Mouse (Mus musculus) CH12.LX (cell line): ENCODE measurements around the gene Psmd8. TPM values are rescaled to one million over a fixed set of nuclear protein-coding genes. Genes with fewer than 3 reads are reported as not detected.

ENCODE experiments used
- DNase-seq: peaks from one replicate; pipeline ENCODE4 v3.0.0-alpha.2; 2013; ENCODE audit errors: extremely low read depth
- H3K27ac ChIP-seq: 2 replicates; pipeline ENCODE4 v1.5.1; 2012; ENCODE audit warnings: low read depth, mild to moderate bottlenecking, control low read depth, moderate library complexity; ENCODE audit not compliant: insufficient read depth
- H3K27me3 ChIP-seq: replicated peaks from 2 replicates; pipeline ENCODE3; 2012; ENCODE audit warnings: inconsistent platforms
- H3K36me3 ChIP-seq, 2 experiments: replicated peaks in 1 of 2; 2 replicates each; pipeline versions ENCODE3 to v1.6.1; 2012; ENCODE audit warnings: inconsistent platforms in 1 of 2, low read length in 1 of 2, mild to moderate bottlenecking in 1 of 2, mixed read lengths in 1 of 2, moderate library complexity in 1 of 2; ENCODE audit not compliant: control insufficient read depth in 1 of 2, insufficient read depth in 1 of 2
- H3K4me1 ChIP-seq, 2 experiments: 2 replicates each; pipeline ENCODE4 v1.6.1; 2012; ENCODE audit warnings: inconsistent platforms in 1 of 2, moderate library complexity in 1 of 2; ENCODE audit not compliant: insufficient read depth in 2 of 2, control insufficient read depth in 1 of 2
- H3K4me2 ChIP-seq: 2 replicates; pipeline ENCODE4 v1.6.1; 2012; ENCODE audit warnings: low read depth, mild to moderate bottlenecking, control low read depth; ENCODE audit not compliant: poor library complexity, insufficient read depth, severe bottlenecking
- H3K4me3 ChIP-seq, 3 experiments: fragments of 150-350 bp in 1 of 3; sonication (generic) in 1 of 3; replicated peaks in 1 of 3; 2 replicates each; pipeline versions ENCODE3 to v1.5.1; 2011 to 2012; ENCODE audit warnings: low read depth in 2 of 3, low read length in 2 of 3, mild to moderate bottlenecking in 2 of 3, moderate library complexity in 2 of 3, control low read depth in 1 of 3, improper control_type of control experiment in 1 of 3, inconsistent platforms in 1 of 3, mixed read lengths in 1 of 3; ENCODE audit not compliant: poor library complexity in 1 of 3
- H3K79me2 ChIP-seq: replicated peaks from 2 replicates; pipeline ENCODE4 v1.6.1; 2012; ENCODE audit warnings: mild to moderate bottlenecking, moderate library complexity; ENCODE audit not compliant: control insufficient read depth, poor library complexity, insufficient read depth, severe bottlenecking; ENCODE audit errors: extremely low read depth
- H3K9ac ChIP-seq: 2 replicates; pipeline ENCODE4 v1.6.1; 2012; ENCODE audit warnings: low read depth, mild to moderate bottlenecking, control low read depth, moderate library complexity; ENCODE audit not compliant: insufficient read depth
- H3K9me3 ChIP-seq: replicated peaks from 2 replicates; pipeline ENCODE3; 2012; ENCODE audit warnings: low read length, inconsistent platforms, mixed read lengths
- BHLHE40 ChIP-seq: IDR thresholded peaks from 2 replicates; pipeline ENCODE4 v1.6.1; 2011; ENCODE audit warnings: mild to moderate bottlenecking, low read depth, low read length, improper control_type of control experiment
- CTCF ChIP-seq, 2 experiments: IDR thresholded peaks in 1 of 2; conservative IDR thresholded peaks in 1 of 2; 2 replicates each; pipeline ENCODE4 v1.5.1; 2011 to 2012; ENCODE audit warnings: low read depth in 2 of 2, low read length in 2 of 2, improper control_type of control experiment in 1 of 2, inconsistent platforms in 1 of 2, mild to moderate bottlenecking in 1 of 2, moderate library complexity in 1 of 2
- ELF1 ChIP-seq: IDR thresholded peaks from 2 replicates; pipeline ENCODE4 v1.6.1; 2014; ENCODE audit warnings: low read depth, mild to moderate bottlenecking, inconsistent platforms, low read length, improper control_type of control experiment
- EP300 ChIP-seq: IDR thresholded peaks from 2 replicates; pipeline ENCODE4 v1.6.1; 2011; ENCODE audit warnings: low read length, improper control_type of control experiment
- ETS1 ChIP-seq: conservative IDR thresholded peaks from 2 replicates; pipeline ENCODE4 v1.6.1; 2012; ENCODE audit warnings: low read depth, mild to moderate bottlenecking, inconsistent platforms, low read length, improper control_type of control experiment, moderate library complexity
- IRF4 ChIP-seq: IDR thresholded peaks from 2 replicates; pipeline ENCODE4 v1.6.1; 2014; ENCODE audit warnings: low read depth, mild to moderate bottlenecking, inconsistent platforms, low read length, improper control_type of control experiment
- JUN ChIP-seq: IDR thresholded peaks from 2 replicates; pipeline ENCODE4 v1.6.1; 2011; ENCODE audit warnings: low read depth, mild to moderate bottlenecking, low read length, improper control_type of control experiment, moderate library complexity; ENCODE audit not compliant: insufficient read depth
- MEF2A ChIP-seq: IDR thresholded peaks from 2 replicates; pipeline ENCODE4 v1.6.1; 2014; ENCODE audit warnings: low read depth, mild to moderate bottlenecking, inconsistent platforms, low read length, improper control_type of control experiment, borderline replicate concordance
- MXI1 ChIP-seq: IDR thresholded peaks from 2 replicates; pipeline ENCODE4 v1.6.1; 2011; ENCODE audit warnings: mild to moderate bottlenecking, low read depth, low read length, improper control_type of control experiment
- NELFE ChIP-seq: IDR thresholded peaks from 2 replicates; pipeline ENCODE4 v1.6.1; 2011; ENCODE audit warnings: low read depth, low read length, improper control_type of control experiment
- PAX5 ChIP-seq: IDR thresholded peaks from 2 replicates; pipeline ENCODE4 v1.6.1; 2012; ENCODE audit warnings: low read length, inconsistent platforms, mixed read lengths
- POLR2A ChIP-seq: IDR thresholded peaks from 2 replicates; pipeline ENCODE4 v1.6.1; 2011; ENCODE audit warnings: low read depth, mild to moderate bottlenecking, improper control_type of control experiment, low read length
- POLR2AphosphoS2 ChIP-seq: IDR thresholded peaks from 2 replicates; pipeline ENCODE4 v1.6.1; 2011; ENCODE audit warnings: low read depth, low read length, improper control_type of control experiment
- SIN3A ChIP-seq: IDR thresholded peaks from 2 replicates; pipeline ENCODE4 v1.6.1; 2012; ENCODE audit warnings: low read length, improper control_type of control experiment, inconsistent platforms
- TBP ChIP-seq: conservative IDR thresholded peaks from 2 replicates; pipeline ENCODE4 v1.6.1; 2011; ENCODE audit warnings: low read depth, low read length, improper control_type of control experiment
- TCF12 ChIP-seq: IDR thresholded peaks from 2 replicates; pipeline ENCODE4 v1.6.1; 2014; ENCODE audit warnings: low read depth, mild to moderate bottlenecking, inconsistent platforms, low read length, improper control_type of control experiment
- UBTF ChIP-seq: IDR thresholded peaks from 2 replicates; pipeline ENCODE4 v1.6.1; 2012; ENCODE audit warnings: low read depth, mild to moderate bottlenecking, inconsistent platforms, low read length, improper control_type of control experiment, moderate library complexity
- ZKSCAN1 ChIP-seq: IDR thresholded peaks from 2 replicates; pipeline ENCODE4 v1.6.1; 2012; ENCODE audit warnings: low read depth, inconsistent platforms, low read length, improper control_type of control experiment, borderline replicate concordance
- ZMIZ1 ChIP-seq: IDR thresholded peaks from 2 replicates; pipeline ENCODE4 v1.6.1; 2012; ENCODE audit warnings: low read depth, mild to moderate bottlenecking, inconsistent platforms, low read length, improper control_type of control experiment
- dilution Hi-C: fragments of 300-500 bp; cut with MboI; formaldehyde crosslinking; loops from 2 replicates; pipeline ENCODE4 v1.14.3; 2020; ENCODE audit warnings: low sequenced_read_pairs; ENCODE audit not compliant: extremely low pct_unique_long_range_greater_than_20kb, extremely low pct_ligation_motif_present
- in situ Hi-C: fragments of 300-500 bp; cut with MboI; formaldehyde crosslinking; loops from 3 replicates; pipeline ENCODE4 v1.14.3; 2019; ENCODE audit warnings: low sequenced_read_pairs, low pct_ligation_motif_present, low pct_unique_long_range_greater_than_20kb, mixed read lengths
- polyA plus RNA-seq: library from polyadenylated mRNA; unstranded; fragments of >175 nt; gene quantifications from 2 replicates; pipeline ENCODE4 v1.2.1, GENCODE M21; 2012; ENCODE audit warnings: low read depth; ENCODE audit not compliant: insufficient read length
- total RNA-seq, 2 experiments: library from RNA; depleted of rRNA; stranded (reverse); fragments of 300-350 nt in 1 of 2; fragments of >200 nt in 1 of 2; gene quantifications; 2 replicates each; pipeline ENCODE4 v1.2.3; 2012 to 2014

Gene Psmd8
- total and polyA plus RNA-seq, 3 experiments, result 308 to 479 (median 335) TPM

GRCm38 (mm10) chr7:29155838-29156782, 24.4 kb downstream of the Psmd8 start, which contains the start of gene Fam98c (continued):
- TF ChIP-seq MXI1, result peak; percentile 22; the same call in 1 of the 2 replicates
- TF ChIP-seq IRF4, result no peak
- TF ChIP-seq UBTF, result peak; percentile 79; the same call in 1 of the 2 replicates
- TF ChIP-seq TBP, result no peak
- TF ChIP-seq ELF1, result peak; percentile 59
- TF ChIP-seq ZMIZ1, result no peak
- TF ChIP-seq JUN, result no peak
- TF ChIP-seq CTCF (conservative IDR thresholded peaks at IDR 0.05 in 1 of 2, IDR thresholded peaks at IDR 0.05 in 1 of 2; ENCODE audit: low read depth in 2 of 2, low read length in 2 of 2), result peak in 1 of 2 experiments; percentile 25; a peak in 2 of 4 replicates
- TF ChIP-seq EP300, result no peak
- TF ChIP-seq PAX5, result no peak
- TF ChIP-seq SIN3A, result no peak

GRCm38 (mm10) chr7:29155196-29155837, 25.2 kb downstream of the Psmd8 start:
- in situ Hi-C loops, result no loop called here
- peak; percentile 88 for DNase-seq
- no peak for TF ChIP-seq ETS1
- TF ChIP-seq NELFE, result peak; percentile 16; the same call in 1 of the 2 replicates
- no peak for TF ChIP-seq MEF2A
- TF ChIP-seq ZMIZ1, result 0 out of 2 replicates have a peak, but pooled peaks have one; percentile 26
- no peak for TF ChIP-seq ELF1
- TF ChIP-seq JUN, result no peak
- no peak for TF ChIP-seq ZKSCAN1
- peak; percentile 76 for TF ChIP-seq POLR2A
- no peak for TF ChIP-seq BHLHE40
- 0 out of 2 replicates have a peak, but pooled peaks have one; percentile 8 for TF ChIP-seq TCF12
- no peak for TF ChIP-seq POLR2AphosphoS2
- TF ChIP-seq IRF4, result 0 out of 2 replicates have a peak, but pooled peaks have one; percentile 1

More at GRCm38 (mm10) chr7:29155196-29155837, 25.2 kb downstream of the Psmd8 start:
- Histone ChIP-seq H3K27me3 (no peaks in the 10 kb centered on the region), H3K9ac (peak overlapping the region; percentile 61), H3K9me3 (peaks cover 6% of the 10 kb centered on the region), H3K4me2 (peak overlapping the region; percentile 76; the same call in 1 of the 2 replicates), H3K4me1 (peaks cover 5 to 12% of the 10 kb centered on the region in 2 experiments; a peak in 2 of 4 replicates), H3K79me2 (no peaks in the 10 kb centered on the region), H3K4me3 (peak overlapping the region; percentile 75 to 88 (median 85)), H3K36me3 (peaks cover 4 to 27% of the 10 kb centered on the region in 2 experiments), H3K27ac (peak overlapping the region; percentile 32)
- dilution Hi-C loops, result no loop called here
